Mouse (Mus musculus): Measurements from ENCODE around the gene Rnf38.

GRCm38 (mm10) chr4:44094475-44094874 is 139.1 kb downstream of the Rnf38 start:
- no peak for TF ChIP-seq CTCF (IDR thresholded peaks at IDR 0.05; ENCODE audit: borderline replicate concordance, insufficient read depth, low read length)
- no peak for TF ChIP-seq POLR2A (IDR thresholded peaks at IDR 0.05; ENCODE audit: low read depth, low read length)
